Mouse (Mus musculus) WW6 (cell line): ENCODE results near the gene Galt.
"Not testable (repeated sequence)": the region's sequence is repeated elsewhere in the genome, so short reads cannot be mapped to it uniquely, and the experiment has no call there.

Experiments
- DNase-seq: peaks from one replicate; pipeline ENCODE4 v3.0.0-alpha.2; 2013; ENCODE audit warnings: low read depth, low spot score

Galt gene

GRCm38 (mm10) chr4:41774506-41774905 is 19.5 kb downstream of the Galt start:
- DNase-seq = not testable (repeated sequence)

- not testable (repeated sequence) for DNase-seq
Observed at GRCm38 (mm10) chr4:41775840-41776239, 20.8 kb downstream of the Galt start.

GRCm38 (mm10) chr4:41781271-41781670 is 26.2 kb downstream of the Galt start:
- DNase-seq = not testable (repeated sequence)

GRCm38 (mm10) chr4:41781748-41782485 is 26.9 kb downstream of the Galt start:
- DNase-seq = not testable (repeated sequence)

- not testable (repeated sequence) for DNase-seq
Observed at GRCm38 (mm10) chr4:41782711-41783110, 27.7 kb downstream of the Galt start.

GRCm38 (mm10) chr4:41783197-41783596 is 28.2 kb downstream of the Galt start:
- DNase-seq = not testable (repeated sequence)
